Mouse (Mus musculus) leukemia stem cell, adult 10-12 weeks (primary cell): ENCODE results near the gene Mmp15. TPM values are rescaled to one million over a fixed set of nuclear protein-coding genes. Genes with fewer than 3 reads are reported as not detected.

Source experiments
- polyA plus RNA-seq: library from polyadenylated mRNA; stranded (reverse); fragments of >175 nt; gene quantifications from 2 replicates; pipeline ENCODE4 v1.2.3, GENCODE M21; 2012; ENCODE audit warnings: low replicate concordance

Mmp15 gene
- 0.60 and 0.65 TPM in 2 replicates for polyA plus RNA-seq

GRCm38 (mm10) chr8:95352151-95352870, at the start of gene Mmp15:
TSS of gene Mmp15 (plus strand) at chr8:95352268.

GRCm38 (mm10) chr8:95306431-95306830, 45.6 kb upstream of the Mmp15 start, which contains the start of gene Cngb1:
TSS of gene Cngb1 (minus strand) at chr8:95306585.

GRCm38 (mm10) chr8:95310342-95310970, 41.6 kb upstream of the Mmp15 start, which contains the start of gene Tepp:
TSS of gene Tepp (plus strand) at chr8:95310566.

GRCm38 (mm10) chr8:95331720-95332436, 20.2 kb upstream of the Mmp15 start, which contains the start of the genes Zfp319 and Usb1:
TSS of gene Zfp319 (minus strand) at chr8:95331950.
TSS of gene Usb1 (plus strand) at chr8:95332284.

Other genes starting within 250 kb of the Mmp15 start
- 2.2 and 2.8 TPM in 2 replicates for gene Kifc3, start 149.5 kb upstream of the Mmp15 start, polyA plus RNA-seq
- not detected in 2 replicates for gene Cngb1, start 45.7 kb upstream of the Mmp15 start, polyA plus RNA-seq
- gene Tepp, start 41.7 kb upstream of the Mmp15 start, polyA plus RNA-seq = not detected in 2 replicates
- 5.1 and 5.3 TPM in 2 replicates for gene Zfp319, start 20.3 kb upstream of the Mmp15 start, polyA plus RNA-seq
- gene Usb1, start 20.0 kb upstream of the Mmp15 start, polyA plus RNA-seq = 9.7 and 20.6 TPM in 2 replicates
- 32.1 and 32.2 TPM in 2 replicates for gene Cfap20, start 82.6 kb downstream of the Mmp15 start, polyA plus RNA-seq
- gene Csnk2a2, start 137.8 kb downstream of the Mmp15 start, polyA plus RNA-seq = 20.2 and 41.4 TPM in 2 replicates
- gene Ccdc113, start 181.8 kb downstream of the Mmp15 start, polyA plus RNA-seq = not detected in 2 replicates
- not detected in 2 replicates for gene Prss54, start 224.1 kb downstream of the Mmp15 start, polyA plus RNA-seq